ENCODE assay signal across 15 mouse cellular contexts in genomic region chr1:191724385-191725061, GRCm38 (mm10). TPM values are rescaled to one million over a fixed set of nuclear protein-coding genes. Genes with fewer than 3 reads are reported as not detected.
DNase-seq lines count a peak whose midpoint lies in the region; ATAC-seq and TF ChIP-seq lines count a peak whose summit lies in the region.
"Had no signal": no experiment of that assay in that cellular context is flagged by ENCODE, and none has a peak within 500 bp of the region (broad histone marks: within the 10 kb centered on the region; RNA-seq: fewer than 3 reads in every experiment).

No protein-coding gene starts in this region.

- no peak for TF ChIP-seq CTCF in bone marrow, adult 2 months (IDR thresholded peaks at IDR 0.05; ENCODE audit: control insufficient read depth, insufficient read depth, low read length)

- no peak overlapping the region for H3K27ac ChIP-seq in midbrain, embryonic 13.5 days
- no peak overlapping the region for H3K27ac ChIP-seq in midbrain, embryonic 11.5 days (ENCODE audit: low read depth, low read length)
- H3K27ac ChIP-seq in bone marrow, adult 2 months (ENCODE audit: control insufficient read depth, insufficient read depth, low read depth, low read length, poor library complexity) = peak overlapping the region; percentile 90
- H3K27ac ChIP-seq: midbrain, embryonic 12.5 days; stomach, embryonic 15.5 days had no signal

- no peak for DNase-seq in midbrain, embryonic 11.5 days (ENCODE audit: low spot score, missing footprints)
- peak; percentile 57 for DNase-seq in lung, postnatal 36 days
- DNase-seq in splenic B cell, adult 2 months (ENCODE audit: low read depth, low spot score) = peak; percentile 87
- DNase-seq in left cerebral cortex, adult 9 months (ENCODE audit: low spot score in 2 of 2) = no peak
- no peak for DNase-seq in adrenal gland, adult 2 months
- DNase-seq: adrenal gland, postnatal 36 days; cerebellum, adult 2 months; heart, postnatal 10 days; kidney, postnatal 14 days; thymus, postnatal 36 days had no signal

- no peaks in the 10 kb centered on the region for H3K27me3 ChIP-seq in midbrain, embryonic 13.5 days
- H3K27me3 ChIP-seq in midbrain, embryonic 11.5 days (ENCODE audit: control insufficient read depth, insufficient read depth, low read length) = no peaks in the 10 kb centered on the region
- H3K27me3 ChIP-seq in splenic B cell, adult 2 months (ENCODE audit: control insufficient read depth, insufficient read depth, low read length, poor library complexity, severe bottlenecking) = no peaks in the 10 kb centered on the region
- H3K27me3 ChIP-seq: midbrain, embryonic 12.5 days; stomach, embryonic 15.5 days had no signal

- TF ChIP-seq POLR2A in bone marrow, adult 2 months (IDR thresholded peaks at IDR 0.05; ENCODE audit: borderline replicate concordance, control insufficient read depth, low read depth, low read length) = no peak

- peaks cover 36% of the 10 kb centered on the region for H3K4me1 ChIP-seq in midbrain, embryonic 13.5 days (replicated peaks)
- peaks cover 5% of the 10 kb centered on the region; the same call in 1 of the 2 replicates for H3K4me1 ChIP-seq in midbrain, embryonic 11.5 days (ENCODE audit: control insufficient read depth, insufficient read depth, low read length)
- H3K4me1 ChIP-seq in bone marrow, adult 2 months (ENCODE audit: control insufficient read depth, insufficient read depth, low read length) = peaks cover 3% of the 10 kb centered on the region; the same call in 1 of the 2 replicates

- peaks cover 38% of the 10 kb centered on the region for H3K36me3 ChIP-seq in midbrain, embryonic 13.5 days
- 0 out of 2 replicates have a peak, but pooled peaks cover 2% of the 10 kb centered on the region for H3K36me3 ChIP-seq in midbrain, embryonic 11.5 days (ENCODE audit: control insufficient read depth, insufficient read depth, low read length)
- peaks cover 7% of the 10 kb centered on the region; the same call in 1 of the 2 replicates for H3K36me3 ChIP-seq in splenic B cell, adult 2 months (ENCODE audit: control insufficient read depth, insufficient read depth, low read length, poor library complexity, severe bottlenecking)

- H3K4me3 ChIP-seq in midbrain, embryonic 13.5 days (replicated peaks) = no peak overlapping the region
- H3K4me3 ChIP-seq in midbrain, embryonic 11.5 days (ENCODE audit: low read depth, low read length) = no peak overlapping the region
- H3K4me3 ChIP-seq in bone marrow, adult 2 months (replicated peaks; ENCODE audit: control insufficient read depth, low read depth, low read length) = peak overlapping the region; percentile 69
- H3K4me3 ChIP-seq: midbrain, embryonic 12.5 days; stomach, embryonic 15.5 days had no signal

- 81% methylated on average over 12 of the region's 12 CpGs for WGBS in midbrain, embryonic 13.5 days
- 80% methylated on average over 12 of the region's 12 CpGs for whole genome bisulfite sequencing in midbrain, embryonic 11.5 days
- 12% methylated on average over 12 of the region's 12 CpGs for whole genome bisulfite sequencing in bone marrow, adult 2 months

- H3K4me2 ChIP-seq in midbrain, embryonic 13.5 days (replicated peaks) = no peak overlapping the region
- H3K4me2 ChIP-seq in midbrain, embryonic 11.5 days = no peak overlapping the region
- H3K4me2 ChIP-seq: midbrain, embryonic 12.5 days; stomach, embryonic 15.5 days had no signal

- no peak for ATAC-seq in midbrain, embryonic 13.5 days
- ATAC-seq in midbrain, embryonic 11.5 days (ENCODE audit: low FRiP score) = no peak
- ATAC-seq: inflammation-experienced regulatory T-cells, adult 6 months had no signal

- no peaks in the 10 kb centered on the region for H3K9me3 ChIP-seq in midbrain, embryonic 13.5 days
- no peaks in the 10 kb centered on the region for H3K9me3 ChIP-seq in midbrain, embryonic 11.5 days (ENCODE audit: control insufficient read depth, low read length)
- H3K9me3 ChIP-seq: midbrain, embryonic 12.5 days; stomach, embryonic 15.5 days had no signal

- 0 out of 2 replicates have a peak overlapping the region, but pooled peaks have one; percentile 10 for H3K9ac ChIP-seq in midbrain, embryonic 13.5 days (replicated peaks)
- H3K9ac ChIP-seq in midbrain, embryonic 11.5 days (ENCODE audit: low read length) = no peak overlapping the region
- H3K9ac ChIP-seq: midbrain, embryonic 12.5 days; stomach, embryonic 15.5 days had no signal

RNA-seq across cellular contexts. Expression of gene Lpgat1, which starts 6.9 kb away (rescaled TPM):
- polyA plus RNA-seq in midbrain, embryonic 13.5 days (2015; fragmentation: Nextera tagmentation; extraction: Ambion mirVana) = 30.7 and 30.9 TPM in 2 replicates
- 35.5 and 36.4 TPM in 2 replicates for polyA plus RNA-seq in midbrain, embryonic 11.5 days (2014; fragmentation: Nextera tagmentation; extraction: Ambion mirVana)
- 5.9 and 21.1 TPM in 2 replicates for polyA plus RNA-seq in bone marrow, adult 2 months (2011; ENCODE audit: insufficient read depth, insufficient read length, low replicate concordance, missing spikeins)
- total RNA-seq in adrenal gland, adult 2 months (2021) = 10 to 100 TPM; 70.8 to 77.0 TPM
- 12.7 and 13.7 TPM in 2 replicates for polyA plus RNA-seq in adrenal gland, adult 2 months (2012; rRNA removed)

Comparison
In these comparisons a context has a peak if more than half of its experiments do, and no peak if none do; other contexts are left out.
1. DNase-seq: peak in lung, postnatal 36 days (single experiment) and splenic B cell, adult 2 months (single experiment); none in midbrain, embryonic 11.5 days (single experiment), left cerebral cortex, adult 9 months (0 of 2) and adrenal gland, adult 2 months (single experiment).